In the genomic region with DNA sequence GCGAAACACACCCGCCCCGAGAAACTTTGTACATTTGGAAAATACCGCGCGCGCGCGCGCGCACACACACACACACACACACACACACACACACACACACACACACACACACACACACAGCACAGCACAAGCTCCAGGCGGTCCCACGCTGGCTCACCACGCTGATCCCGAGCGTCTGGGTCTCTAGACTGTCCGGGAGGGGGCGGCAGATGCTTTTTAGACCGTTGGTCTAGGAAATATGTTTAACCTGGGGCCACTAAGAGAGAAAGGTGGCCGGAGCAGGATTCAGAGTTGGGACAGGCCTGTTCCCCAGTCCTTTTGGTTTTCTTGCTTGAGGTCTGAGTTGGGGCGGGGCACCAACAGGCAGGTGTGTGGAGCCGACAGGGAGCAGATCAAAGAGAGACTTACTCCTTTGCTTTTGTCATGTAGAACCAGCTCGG, we compare ENCODE assay signal across 8 mouse cellular contexts. TPM values are rescaled to one million over a fixed set of nuclear protein-coding genes. Genes with fewer than 3 reads are reported as not detected.
DNase-seq lines count a peak whose midpoint lies in the region; ATAC-seq and TF ChIP-seq lines count a peak whose summit lies in the region.

No protein-coding gene starts in this region.

- H3K4me3 ChIP-seq in heart, embryonic 16.5 days (ENCODE audit: low read length), result peak overlapping the region; percentile 49
- H3K4me3 ChIP-seq in testis, adult 2 months (ENCODE audit: control insufficient read depth, low read depth, low read length), result peak overlapping the region; percentile 62

- TF ChIP-seq POLR2A in testis, adult 2 months (IDR thresholded peaks at IDR 0.05; ENCODE audit: control insufficient read depth, low read depth, low read length), result no peak

- DNase-seq in urinary bladder, postnatal 14 days (ENCODE audit: low spot score), result peak; percentile 72
- no peak for DNase-seq in urinary bladder, postnatal 10 days (ENCODE audit: low spot score)
- peak; percentile 41 for DNase-seq in embryo, embryonic 11.5 days (ENCODE audit: low read depth, low spot score)
- peak; percentile 84 to 89 for DNase-seq in kidney, postnatal 25 days
- no peak for DNase-seq in frontal cortex, postnatal 25 days (ENCODE audit: low spot score in 2 of 2)

- peak overlapping the region; percentile 60 for H3K9ac ChIP-seq in heart, embryonic 16.5 days (ENCODE audit: low read length)

- H3K4me1 ChIP-seq in heart, embryonic 16.5 days (ENCODE audit: control insufficient read depth, insufficient read depth, low read length), result peaks cover 10% of the 10 kb centered on the region
- peaks cover 15% of the 10 kb centered on the region for H3K4me1 ChIP-seq in testis, adult 2 months (ENCODE audit: control insufficient read depth, insufficient read depth, low read length)

- no peak overlapping the region for H3K27ac ChIP-seq in heart, embryonic 16.5 days (ENCODE audit: low read length)
- peak overlapping the region; percentile 14 for H3K27ac ChIP-seq in testis, adult 2 months (ENCODE audit: control insufficient read depth, insufficient read depth, low read depth, low read length)

- ATAC-seq in heart, embryonic 16.5 days (replicated peaks; ENCODE audit: extremely low read depth, insufficient read depth, low FRiP score), result peak; percentile 57; the same call in 1 of the 2 replicates
- peak; percentile 40 for ATAC-seq in megakaryocyte progenitor cell, adult 5-6 weeks (replicated peaks; ENCODE audit: poor library complexity)

- no peaks in the 10 kb centered on the region for H3K36me3 ChIP-seq in heart, embryonic 16.5 days (ENCODE audit: control insufficient read depth, insufficient read depth)
- no peaks in the 10 kb centered on the region for H3K36me3 ChIP-seq in testis, adult 2 months (ENCODE audit: control insufficient read depth, insufficient read depth, low read length)

- no peaks in the 10 kb centered on the region for H3K9me3 ChIP-seq in heart, embryonic 16.5 days (replicated peaks; ENCODE audit: control insufficient read depth, low read length)

- TF ChIP-seq CTCF in testis, adult 2 months (IDR thresholded peaks at IDR 0.05; ENCODE audit: control insufficient read depth, insufficient read depth, insufficient replicate concordance, low read depth, low read length), result peak; percentile 5; the same call in 1 of the 2 replicates

- WGBS in heart, embryonic 16.5 days, result 4% methylated on average over 23 of the region's 23 CpGs

- peak overlapping the region; percentile 68 for H3K4me2 ChIP-seq in heart, embryonic 16.5 days (ENCODE audit: low read depth, low read length)

- H3K27me3 ChIP-seq in heart, embryonic 16.5 days (ENCODE audit: control insufficient read depth, insufficient read depth, low read length), result no peaks in the 10 kb centered on the region
- no peaks in the 10 kb centered on the region for H3K27me3 ChIP-seq in testis, adult 2 months (ENCODE audit: control insufficient read depth, insufficient read depth, low read length)

RNA-seq across cellular contexts. Expression of a gene that starts 30.4 kb away (rescaled TPM):
- 3.3 and 4.3 TPM in 2 replicates for polyA plus RNA-seq in heart, embryonic 16.5 days (2015; fragmentation: Nextera tagmentation; extraction: Ambion mirVana)
- total RNA-seq in megakaryocyte progenitor cell, adult 5-6 weeks (2015), result 45.5 and 47.0 TPM in 2 replicates
- 43.8 and 47.6 TPM in 2 replicates for total RNA-seq in megakaryocyte progenitor cell, adult 5-6 weeks (2017)
- polyA plus RNA-seq in testis, adult 2 months (2012; rRNA removed), result 21.6 and 21.8 TPM in 2 replicates

RNA-seq across cellular contexts. Expression of a gene that starts 31.6 kb away (rescaled TPM):
- polyA plus RNA-seq in heart, embryonic 16.5 days (2015; fragmentation: Nextera tagmentation; extraction: Ambion mirVana), result 29.8 and 37.5 TPM in 2 replicates
- total RNA-seq in megakaryocyte progenitor cell, adult 5-6 weeks (2015), result 57.1 and 64.4 TPM in 2 replicates
- 71.4 and 85.8 TPM in 2 replicates for total RNA-seq in megakaryocyte progenitor cell, adult 5-6 weeks (2017)
- polyA plus RNA-seq in testis, adult 2 months (2012; rRNA removed), result 20.8 and 22.0 TPM in 2 replicates

Comparison
In these comparisons a context has a peak if more than half of its experiments do, and no peak if none do; other contexts are left out.
1. DNase-seq: peak in urinary bladder, postnatal 14 days (single experiment), embryo, embryonic 11.5 days (single experiment) and kidney, postnatal 25 days (2 of 2); none in urinary bladder, postnatal 10 days (single experiment) and frontal cortex, postnatal 25 days (0 of 2).